Mouse (Mus musculus) liver, embryonic 12.5 days (tissue): ENCODE data around the gene Alg11. TPM values are rescaled to one million over a fixed set of nuclear protein-coding genes. Genes with fewer than 3 reads are reported as not detected.

Source experiments
- ATAC-seq: fragments of 200-750 bp; cut with Nextera tagmentation; 2 replicates; pipeline ENCODE4 v1.8.0; 2017; ENCODE audit warnings: moderate number of reproducible peaks, mild to moderate bottlenecking, moderate library complexity
- H3K27ac ChIP-seq: fragments of 300-500 bp; sonication (generic); 2 replicates; pipeline ENCODE4 v1.5.1; 2016; ENCODE audit warnings: mild to moderate bottlenecking
- H3K27me3 ChIP-seq: fragments of 300-500 bp; sonication (generic); replicated peaks from 2 replicates; pipeline ENCODE4 v1.6.1; 2016; ENCODE audit warnings: mild to moderate bottlenecking, moderate library complexity
- H3K36me3 ChIP-seq: fragments of 300-500 bp; sonication (generic); 2 replicates; pipeline ENCODE4 v1.6.1; 2016; ENCODE audit warnings: mild to moderate bottlenecking, moderate library complexity
- H3K4me1 ChIP-seq: fragments of 300-500 bp; sonication (generic); 2 replicates; pipeline ENCODE4 v1.6.1; 2016
- H3K4me2 ChIP-seq: fragments of 300-500 bp; sonication (generic); 2 replicates; pipeline ENCODE4 v1.6.1; 2016; ENCODE audit warnings: mild to moderate bottlenecking, moderate library complexity
- H3K4me3 ChIP-seq: fragments of 300-500 bp; sonication (generic); 2 replicates; pipeline ENCODE4 v1.5.1; 2016; ENCODE audit warnings: mild to moderate bottlenecking, moderate library complexity
- H3K9ac ChIP-seq: fragments of 300-500 bp; sonication (generic); 2 replicates; pipeline ENCODE4 v1.6.1; 2016; ENCODE audit warnings: mild to moderate bottlenecking, moderate library complexity
- H3K9me3 ChIP-seq: fragments of 300-500 bp; sonication (generic); replicated peaks from 2 replicates; pipeline ENCODE4 v1.6.1; 2016; ENCODE audit warnings: mild to moderate bottlenecking, moderate library complexity
- WGBS: fragments of 180-500 bp; shearing (Covaris S2); methylation state at CpG from one replicate; pipeline ENCODE4 v1.1.7; 2016; ENCODE audit not compliant: insufficient replicate concordance; 5-methylcytosine and 5-hydroxymethylcytosine counted together
- polyA plus RNA-seq: library from polyadenylated mRNA; unstranded; fragments of >200 nt; fragmentation: Nextera tagmentation; extraction: Ambion mirVana; gene quantifications from 2 replicates; pipeline ENCODE4 v1.2.1, GENCODE M21; 2016

The Alg11 gene
- polyA plus RNA-seq = 15.1 and 15.2 TPM in 2 replicates

GRCm38 (mm10) chr8:22060446-22060889 lies at the start of gene Alg11:
Alg11 (plus strand) TSS chr8:22060721.
- ATAC-seq = peak; percentile 96
- Histone ChIP-seq H3K27ac (peak within 1 kb of the TSS; percentile 94), H3K9me3 (no peaks in the 10 kb centered on the region; the same call in 1 of the 2 replicates), H3K27me3 (no peaks in the 10 kb centered on the region), H3K36me3 (peaks cover 35% of the 10 kb centered on the region), H3K4me2 (peak within 1 kb of the TSS; percentile 87), H3K9ac (peak within 1 kb of the TSS; percentile 90), H3K4me3 (peak within 1 kb of the TSS; percentile 90), H3K4me1 (peaks cover 54% of the 10 kb centered on the region)
- WGBS = under 1% methylated on average over 36 of the region's 36 CpGs

DNA sequence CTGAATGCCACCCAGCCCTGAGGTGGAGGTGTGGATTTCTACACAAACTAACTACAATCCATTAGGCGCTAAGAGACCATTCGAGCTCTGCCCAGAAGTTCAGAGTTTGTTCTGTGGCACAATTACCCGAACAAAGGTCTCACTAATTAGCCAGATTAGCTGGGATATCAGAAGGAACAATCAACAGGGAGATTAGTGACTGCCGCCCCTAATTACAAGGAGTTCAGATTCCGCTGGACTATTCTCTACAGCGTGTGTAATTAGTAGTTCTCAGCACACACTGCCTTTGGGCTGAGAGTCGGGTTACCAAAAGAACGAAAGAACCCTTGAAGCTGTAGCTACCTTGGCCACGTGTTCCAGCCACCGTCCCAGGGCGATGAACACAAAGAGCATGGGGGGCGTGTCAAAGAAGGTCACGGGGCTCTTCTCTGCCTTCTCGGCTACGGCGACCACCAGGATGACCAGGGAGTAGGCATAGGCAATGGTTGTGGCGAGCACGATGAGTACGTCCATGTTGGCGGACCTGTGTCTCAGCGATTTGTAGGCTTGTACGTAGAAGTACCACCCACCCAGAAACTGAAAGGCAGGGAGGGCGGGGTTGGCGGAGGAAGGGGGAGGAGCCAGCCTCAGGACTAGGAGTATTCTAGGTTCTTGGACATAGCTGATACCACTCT lies 47.4 kb upstream of the Alg11 start:
- Histone ChIP-seq H3K4me2 (no peak overlapping the region), H3K27me3 (no peaks in the 10 kb centered on the region), H3K4me3 (no peak overlapping the region), H3K27ac (no peak overlapping the region), H3K9me3 (no peaks in the 10 kb centered on the region), H3K4me1 (no peaks in the 10 kb centered on the region), H3K9ac (no peak overlapping the region), H3K36me3 (peaks cover 97% of the 10 kb centered on the region)
- no peak for ATAC-seq
- WGBS = 74% methylated on average over 24 of the region's 24 CpGs

- Histone ChIP-seq H3K4me1 (no peaks in the 10 kb centered on the region), H3K9me3 (no peaks in the 10 kb centered on the region), H3K4me3 (no peak overlapping the region), H3K27ac (no peak overlapping the region), H3K4me2 (no peak overlapping the region), H3K27me3 (no peaks in the 10 kb centered on the region), H3K9ac (no peak overlapping the region), H3K36me3 (peaks cover 99% of the 10 kb centered on the region)
- WGBS = 77% methylated on average over 7 of the region's 7 CpGs
- ATAC-seq = no peak
Observed at GRCm38 (mm10) chr8:22017731-22018130, 42.8 kb upstream of the Alg11 start.

- Histone ChIP-seq H3K9ac (no peak overlapping the region), H3K4me1 (no peaks in the 10 kb centered on the region), H3K4me2 (no peak overlapping the region), H3K9me3 (no peaks in the 10 kb centered on the region), H3K27me3 (no peaks in the 10 kb centered on the region), H3K27ac (no peak overlapping the region), H3K36me3 (peaks cover 92% of the 10 kb centered on the region), H3K4me3 (no peak overlapping the region)
- 76% methylated on average over 5 of the region's 5 CpGs for WGBS
- ATAC-seq = no peak
Observed at GRCm38 (mm10) chr8:22019498-22019897, 41.0 kb upstream of the Alg11 start.

DNA sequence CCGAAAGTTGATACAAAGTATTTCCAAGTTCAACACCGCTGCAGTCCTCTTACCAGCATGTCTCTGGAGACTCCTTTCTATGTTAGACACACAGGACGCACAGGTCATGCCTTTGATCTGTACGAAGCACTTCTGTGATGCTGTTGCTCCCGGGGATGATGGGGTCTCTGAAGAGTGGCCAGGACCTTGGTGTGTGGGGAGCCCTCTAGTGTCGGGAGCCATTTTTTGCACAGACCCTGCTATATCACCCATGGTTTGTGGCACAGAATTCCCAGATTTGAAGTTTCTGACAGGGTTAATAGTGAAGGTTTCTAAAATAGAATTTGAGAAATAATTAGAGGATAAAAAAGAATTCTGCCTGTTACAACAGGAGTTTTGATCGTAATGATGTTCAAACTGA lies 38.3 kb upstream of the Alg11 start:
- 58% methylated on average over 7 of the region's 7 CpGs for WGBS

GRCm38 (mm10) chr8:22025241-22025640 lies 35.3 kb upstream of the Alg11 start:
- Histone ChIP-seq H3K9ac (no peak overlapping the region), H3K36me3 (peaks cover 84% of the 10 kb centered on the region), H3K27me3 (no peaks in the 10 kb centered on the region), H3K4me2 (no peak overlapping the region), H3K4me3 (no peak overlapping the region), H3K27ac (no peak overlapping the region), H3K4me1 (no peaks in the 10 kb centered on the region), H3K9me3 (no peaks in the 10 kb centered on the region)
- no peak for ATAC-seq
- 68% methylated on average over 4 of the region's 4 CpGs for whole genome bisulfite sequencing

More for the DNA sequence above, 38.3 kb upstream of the Alg11 start:
- Histone ChIP-seq H3K36me3 (peaks cover 88% of the 10 kb centered on the region), H3K27me3 (no peaks in the 10 kb centered on the region), H3K9ac (no peak overlapping the region), H3K4me3 (no peak overlapping the region), H3K4me1 (no peaks in the 10 kb centered on the region), H3K27ac (no peak overlapping the region), H3K4me2 (no peak overlapping the region), H3K9me3 (no peaks in the 10 kb centered on the region)
- no peak for ATAC-seq

DNA sequence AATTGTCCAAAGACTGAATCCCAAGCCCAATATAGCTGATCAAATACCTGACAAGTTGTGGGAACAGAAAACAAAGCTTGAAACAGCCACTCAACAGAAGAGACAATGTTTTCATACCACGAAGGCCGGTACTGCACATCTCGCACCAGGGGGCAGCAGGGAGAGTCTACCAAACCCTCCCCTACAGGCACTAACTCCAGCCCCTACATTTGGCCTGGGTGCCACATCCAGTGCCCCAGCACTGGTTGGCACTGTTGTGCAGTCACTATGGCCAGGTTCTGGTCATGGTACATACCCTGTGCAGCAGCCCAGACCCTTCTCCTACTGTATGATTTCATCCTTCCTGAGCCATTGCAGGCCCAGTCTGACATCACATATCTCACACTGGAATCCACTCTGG lies 31.5 kb upstream of the Alg11 start:
- WGBS = 87% methylated on average over 3 of the region's 3 CpGs
- Histone ChIP-seq H3K4me3 (no peak overlapping the region), H3K27me3 (no peaks in the 10 kb centered on the region), H3K9ac (no peak overlapping the region), H3K9me3 (no peaks in the 10 kb centered on the region), H3K36me3 (peaks cover 64% of the 10 kb centered on the region), H3K4me1 (no peaks in the 10 kb centered on the region), H3K4me2 (no peak overlapping the region), H3K27ac (no peak overlapping the region)
- ATAC-seq = peak; percentile 30; the same call in 1 of the 2 replicates

GRCm38 (mm10) chr8:22030990-22031389 lies 29.5 kb upstream of the Alg11 start:
- no peaks in the 10 kb centered on the region for H3K9me3 ChIP-seq
- 84% methylated on average over 3 of the region's 3 CpGs for WGBS
- H3K9ac ChIP-seq = no peak overlapping the region
- ATAC-seq = no peak
- H3K4me3 ChIP-seq = no peak overlapping the region
- no peak overlapping the region for H3K27ac ChIP-seq
- H3K4me2 ChIP-seq = no peak overlapping the region
- H3K27me3 ChIP-seq = no peaks in the 10 kb centered on the region
- no peaks in the 10 kb centered on the region for H3K4me1 ChIP-seq
- H3K36me3 ChIP-seq = peaks cover 64% of the 10 kb centered on the region

DNA sequence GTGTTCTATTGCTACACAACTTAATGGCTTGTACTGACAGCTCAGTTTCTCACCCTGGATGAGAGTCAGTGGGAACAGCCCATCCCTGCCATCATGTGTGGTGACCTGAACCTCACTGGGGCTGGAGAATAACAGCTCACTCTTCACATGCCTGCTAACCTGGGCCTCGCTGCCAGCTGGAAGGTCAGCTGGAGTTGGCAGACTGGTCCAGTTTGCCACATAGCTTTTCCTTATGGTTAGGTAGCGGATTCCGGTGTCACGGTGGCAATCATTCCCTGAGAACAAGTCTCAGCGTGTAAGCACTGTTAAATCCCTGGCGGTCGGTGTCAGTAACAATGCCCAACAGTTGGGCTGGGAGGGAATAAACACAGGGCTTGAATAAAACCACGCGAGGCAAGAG lies 24.4 kb upstream of the Alg11 start:
- Histone ChIP-seq H3K4me3 (no peak overlapping the region), H3K9me3 (no peaks in the 10 kb centered on the region), H3K27me3 (no peaks in the 10 kb centered on the region; the same call in 1 of the 2 replicates), H3K27ac (no peak overlapping the region), H3K4me1 (peaks cover 17% of the 10 kb centered on the region), H3K9ac (no peak overlapping the region), H3K4me2 (no peak overlapping the region), H3K36me3 (peaks cover 46% of the 10 kb centered on the region; the same call in 1 of the 2 replicates)
- ATAC-seq = no peak
- 82% methylated on average over 9 of the region's 9 CpGs for WGBS

- no peak overlapping the region for H3K4me2 ChIP-seq
- no peaks in the 10 kb centered on the region for H3K9me3 ChIP-seq
- H3K4me3 ChIP-seq = no peak overlapping the region
- H3K9ac ChIP-seq = no peak overlapping the region
- H3K36me3 ChIP-seq = peaks cover 45% of the 10 kb centered on the region; the same call in 1 of the 2 replicates
- H3K27ac ChIP-seq = no peak overlapping the region; the same call in 1 of the 2 replicates
- 73% methylated on average over 7 of the region's 7 CpGs for WGBS
- H3K4me1 ChIP-seq = peaks cover 19% of the 10 kb centered on the region
- H3K27me3 ChIP-seq = no peaks in the 10 kb centered on the region; the same call in 1 of the 2 replicates
- peak; percentile 46 for ATAC-seq
Observed at GRCm38 (mm10) chr8:22037022-22037421, 23.5 kb upstream of the Alg11 start.

- peak overlapping the region; percentile 34 for H3K4me2 ChIP-seq
- H3K4me3 ChIP-seq = peak overlapping the region; percentile 23; the same call in 1 of the 2 replicates
- H3K4me1 ChIP-seq = peaks cover 39% of the 10 kb centered on the region
- peak overlapping the region; percentile 31; the same call in 1 of the 2 replicates for H3K9ac ChIP-seq
- no peaks in the 10 kb centered on the region; the same call in 1 of the 2 replicates for H3K27me3 ChIP-seq
- no peaks in the 10 kb centered on the region for H3K9me3 ChIP-seq
- peak; percentile 55 for ATAC-seq
- H3K27ac ChIP-seq = peak overlapping the region; percentile 51; the same call in 1 of the 2 replicates
- 24% methylated on average over 15 of the region's 15 CpGs for WGBS
- H3K36me3 ChIP-seq = peaks cover 38% of the 10 kb centered on the region; the same call in 1 of the 2 replicates
Observed at GRCm38 (mm10) chr8:22039468-22040152, 20.9 kb upstream of the Alg11 start.

DNA sequence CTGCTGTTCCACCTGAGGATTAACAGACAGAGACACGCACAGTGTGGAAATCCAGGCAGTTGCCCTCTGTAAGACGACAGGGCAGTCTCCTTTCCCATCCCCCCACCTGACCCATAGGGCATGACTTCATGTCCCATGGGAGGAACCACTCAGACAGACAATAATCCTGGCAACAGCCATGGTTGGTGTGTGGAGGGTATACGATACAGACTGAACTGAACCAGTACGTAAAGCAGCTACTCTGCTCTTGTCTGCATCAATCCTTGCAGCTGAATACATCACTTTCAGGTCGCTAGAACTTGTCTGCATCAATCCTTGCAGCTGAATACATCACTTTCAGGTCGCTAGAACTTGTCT lies 20.4 kb upstream of the Alg11 start:
- peak overlapping the region; percentile 51; the same call in 1 of the 2 replicates for H3K27ac ChIP-seq
- H3K9ac ChIP-seq = no peak overlapping the region
- H3K4me3 ChIP-seq = no peak overlapping the region
- H3K9me3 ChIP-seq = no peaks in the 10 kb centered on the region
- H3K4me2 ChIP-seq = no peak overlapping the region
- peaks cover 43% of the 10 kb centered on the region for H3K4me1 ChIP-seq
- WGBS = 50% methylated on average over 6 of the region's 6 CpGs
- H3K36me3 ChIP-seq = peaks cover 34% of the 10 kb centered on the region; the same call in 1 of the 2 replicates
- no peak for ATAC-seq
- no peaks in the 10 kb centered on the region; the same call in 1 of the 2 replicates for H3K27me3 ChIP-seq
